Comparison of ENCODE assay signal across 9 mouse cellular contexts in genomic region chr1:151564377-151564776, GRCm38 (mm10). TPM values are rescaled to one million over a fixed set of nuclear protein-coding genes. Genes with fewer than 3 reads are reported as not detected.
DNase-seq lines count a peak whose midpoint lies in the region; ATAC-seq and TF ChIP-seq lines count a peak whose summit lies in the region.
"Had no signal": no experiment of that assay in that cellular context is flagged by ENCODE, and none has a peak within 500 bp of the region (broad histone marks: within the 10 kb centered on the region; RNA-seq: fewer than 3 reads in every experiment).

No protein-coding gene starts in this region.

- H3K9ac ChIP-seq in liver, embryonic 15.5 days = no peak overlapping the region
- H3K9ac ChIP-seq in neural tube, embryonic 12.5 days = no peak overlapping the region
- H3K9ac ChIP-seq in stomach, embryonic 15.5 days = no peak overlapping the region
- H3K9ac ChIP-seq: embryonic facial prominence, embryonic 13.5 days had no signal

- WGBS in liver, embryonic 15.5 days (ENCODE audit: insufficient replicate concordance) = 11% methylated on average over 12 of the region's 12 CpGs
- WGBS in neural tube, embryonic 12.5 days = 16% methylated on average over 12 of the region's 12 CpGs
- 11% methylated on average over 12 of the region's 12 CpGs for WGBS in stomach, embryonic 15.5 days

- no peaks in the 10 kb centered on the region for H3K27me3 ChIP-seq in liver, embryonic 15.5 days
- 0 out of 2 replicates have a peak, but pooled peaks cover 3% of the 10 kb centered on the region for H3K27me3 ChIP-seq in neural tube, embryonic 12.5 days (replicated peaks)
- H3K27me3 ChIP-seq in stomach, embryonic 15.5 days (replicated peaks) = no peaks in the 10 kb centered on the region

- peak; percentile 70; the same call in 1 of the 2 replicates for ATAC-seq in erythroblast, adult 5-6 weeks (replicated peaks; ENCODE audit: low FRiP score, poor library complexity, severe bottlenecking)
- 0 out of 2 replicates have a peak, but pooled peaks have one; percentile 44 for ATAC-seq in liver, embryonic 15.5 days (ENCODE audit: insufficient read depth)
- ATAC-seq in neural tube, embryonic 12.5 days (ENCODE audit: low FRiP score, low read depth) = peak; percentile 83
- peak; percentile 76; the same call in 1 of the 2 replicates for ATAC-seq in stomach, embryonic 15.5 days (ENCODE audit: insufficient read depth, low FRiP score, low read depth)

- TF ChIP-seq POLR2A in bone marrow macrophage, adult 2 months (IDR thresholded peaks at IDR 0.05; ENCODE audit: borderline replicate concordance, low read depth, low read length) = no peak

- H3K4me3 ChIP-seq in bone marrow macrophage, adult 2 months (ENCODE audit: insufficient read depth, low read length) = no peak overlapping the region
- H3K4me3 ChIP-seq in liver, embryonic 15.5 days (replicated peaks) = no peak overlapping the region
- H3K4me3 ChIP-seq in neural tube, embryonic 12.5 days = no peak overlapping the region
- no peak overlapping the region for H3K4me3 ChIP-seq in stomach, embryonic 15.5 days (replicated peaks)
- H3K4me3 ChIP-seq: embryonic facial prominence, embryonic 13.5 days had no signal

- H3K9me3 ChIP-seq in liver, embryonic 15.5 days (replicated peaks) = no peaks in the 10 kb centered on the region
- no peaks in the 10 kb centered on the region for H3K9me3 ChIP-seq in neural tube, embryonic 12.5 days
- H3K9me3 ChIP-seq in stomach, embryonic 15.5 days = no peaks in the 10 kb centered on the region
- H3K9me3 ChIP-seq: embryonic facial prominence, embryonic 13.5 days had no signal

- intact Hi-C loops in heart, postnatal 10 days (cut with DNase I) = loop anchor here (1.0 kb wide), 1 partner anchor 142 kb away; no protein-coding TSS in a partner anchor

- peak; percentile 90 for TF ChIP-seq CTCF in bone marrow macrophage, adult 2 months (IDR thresholded peaks at IDR 0.05; ENCODE audit: low read depth, low read length)

- H3K4me2 ChIP-seq in liver, embryonic 15.5 days = no peak overlapping the region
- no peak overlapping the region for H3K4me2 ChIP-seq in neural tube, embryonic 12.5 days (replicated peaks)
- no peak overlapping the region for H3K4me2 ChIP-seq in stomach, embryonic 15.5 days
- H3K4me2 ChIP-seq: embryonic facial prominence, embryonic 13.5 days had no signal

- H3K4me1 ChIP-seq in bone marrow macrophage, adult 2 months (ENCODE audit: control insufficient read depth, insufficient read depth, low read length) = no peaks in the 10 kb centered on the region
- no peaks in the 10 kb centered on the region for H3K4me1 ChIP-seq in liver, embryonic 15.5 days (replicated peaks)
- H3K4me1 ChIP-seq in neural tube, embryonic 12.5 days = no peaks in the 10 kb centered on the region
- no peaks in the 10 kb centered on the region for H3K4me1 ChIP-seq in stomach, embryonic 15.5 days
- H3K4me1 ChIP-seq: embryonic facial prominence, embryonic 13.5 days had no signal

- no peaks in the 10 kb centered on the region for H3K36me3 ChIP-seq in liver, embryonic 15.5 days (replicated peaks)
- H3K36me3 ChIP-seq in neural tube, embryonic 12.5 days = no peaks in the 10 kb centered on the region
- H3K36me3 ChIP-seq in stomach, embryonic 15.5 days = no peaks in the 10 kb centered on the region
- H3K36me3 ChIP-seq: embryonic facial prominence, embryonic 13.5 days had no signal

- DNase-seq in CD4-positive, CD25-positive, alpha-beta regulatory T cell, adult 2 months (ENCODE audit: low read depth, low spot score) = peak; percentile 87
- peak; percentile 89 to 92 for DNase-seq in heart, postnatal 10 days
- peak; percentile 80 to 93 for DNase-seq in kidney, postnatal 36 days

- H3K27ac ChIP-seq in bone marrow macrophage, adult 2 months (ENCODE audit: insufficient read depth, low read depth, low read length) = no peak overlapping the region
- no peak overlapping the region for H3K27ac ChIP-seq in liver, embryonic 15.5 days (replicated peaks)
- no peak overlapping the region for H3K27ac ChIP-seq in neural tube, embryonic 12.5 days
- H3K27ac ChIP-seq in stomach, embryonic 15.5 days = no peak overlapping the region
- H3K27ac ChIP-seq: embryonic facial prominence, embryonic 13.5 days had no signal

RNA-seq across cellular contexts. Expression of gene Fam129a, which starts 6.6 kb away (rescaled TPM):
- polyA plus RNA-seq in bone marrow macrophage, adult 2 months (2012; ENCODE audit: insufficient read depth, insufficient read length, missing spikeins) = 48.1 and 56.4 TPM in 2 replicates
- 12.7 and 15.4 TPM in 2 replicates for total RNA-seq in erythroblast, adult 5-6 weeks (2015; ENCODE audit: low replicate concordance)
- total RNA-seq in erythroblast, adult 5-6 weeks (2017; ENCODE audit: low replicate concordance) = 10.9 and 13.3 TPM in 2 replicates
- total RNA-seq in heart, postnatal 10 days (2021) = 10 to 100 TPM; 38.4 to 44.0 TPM
- 8.6 and 9.1 TPM in 2 replicates for polyA plus RNA-seq in liver, embryonic 15.5 days (2015; fragmentation: Nextera tagmentation; extraction: Ambion mirVana)
- 3.8 and 4.7 TPM in 2 replicates for polyA plus RNA-seq in neural tube, embryonic 12.5 days (2016; fragmentation: Nextera tagmentation; extraction: Ambion mirVana)
- 21.7 and 22.6 TPM in 2 replicates for polyA plus RNA-seq in stomach, embryonic 15.5 days (2015; fragmentation: Nextera tagmentation; extraction: Ambion mirVana)
